Mouse (Mus musculus): ENCODE results near the gene Cplx3. TPM values are rescaled to one million over a fixed set of nuclear protein-coding genes. Genes with fewer than 3 reads are reported as not detected.
A peak's percentile ranks its signal among the peaks of the same experiment; 100 is the strongest.

Gene Cplx3
- total RNA-seq, 4 experiments from 2014 or later: 3.5 to 6.1 (median 4.1) TPM

- peak; percentile 66 to 75 for DNase-seq (ENCODE audit: low spot score in 2 of 2)
These were observed 4.8 kb downstream of the Cplx3 start for GRCm38 (mm10) chr9:57601353-57601706.

DNA sequence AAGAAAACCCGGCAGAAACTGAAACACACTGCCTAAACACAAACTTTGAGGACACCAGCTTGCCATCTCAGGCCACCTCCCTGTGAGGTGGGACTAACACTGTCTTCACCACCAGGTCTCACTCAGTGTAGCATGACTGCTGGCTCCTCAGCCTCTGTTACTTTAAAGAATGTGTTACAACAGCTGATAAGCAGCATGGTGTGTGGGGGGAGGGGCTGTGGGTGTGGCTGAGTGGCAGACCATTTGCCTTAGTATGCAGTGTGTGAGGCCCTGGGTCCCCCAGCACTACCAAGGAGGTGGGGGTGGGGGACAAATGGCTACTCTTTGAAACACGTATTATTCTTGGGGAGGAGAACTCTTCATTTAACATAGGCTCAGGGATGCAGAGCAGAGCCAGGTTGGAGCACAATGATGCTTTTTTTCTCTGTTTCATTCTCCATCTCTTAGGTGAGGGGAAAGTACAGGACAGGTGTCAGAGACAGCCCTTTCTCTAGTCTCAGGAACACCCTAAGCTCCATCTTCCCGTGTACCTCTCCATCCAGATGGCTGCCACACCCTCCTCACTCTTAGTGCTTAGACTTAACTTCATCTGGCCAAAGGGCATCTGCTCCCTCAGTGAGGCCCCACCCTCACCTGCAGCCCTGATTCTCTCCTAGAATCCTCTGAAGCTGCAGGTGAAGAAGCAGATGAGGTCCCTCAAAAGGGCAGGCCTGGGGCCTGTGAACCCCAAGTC lies 5.3 kb downstream of the Cplx3 start:
- no peak for DNase-seq (ENCODE audit: low spot score in 2 of 2)

DNA sequence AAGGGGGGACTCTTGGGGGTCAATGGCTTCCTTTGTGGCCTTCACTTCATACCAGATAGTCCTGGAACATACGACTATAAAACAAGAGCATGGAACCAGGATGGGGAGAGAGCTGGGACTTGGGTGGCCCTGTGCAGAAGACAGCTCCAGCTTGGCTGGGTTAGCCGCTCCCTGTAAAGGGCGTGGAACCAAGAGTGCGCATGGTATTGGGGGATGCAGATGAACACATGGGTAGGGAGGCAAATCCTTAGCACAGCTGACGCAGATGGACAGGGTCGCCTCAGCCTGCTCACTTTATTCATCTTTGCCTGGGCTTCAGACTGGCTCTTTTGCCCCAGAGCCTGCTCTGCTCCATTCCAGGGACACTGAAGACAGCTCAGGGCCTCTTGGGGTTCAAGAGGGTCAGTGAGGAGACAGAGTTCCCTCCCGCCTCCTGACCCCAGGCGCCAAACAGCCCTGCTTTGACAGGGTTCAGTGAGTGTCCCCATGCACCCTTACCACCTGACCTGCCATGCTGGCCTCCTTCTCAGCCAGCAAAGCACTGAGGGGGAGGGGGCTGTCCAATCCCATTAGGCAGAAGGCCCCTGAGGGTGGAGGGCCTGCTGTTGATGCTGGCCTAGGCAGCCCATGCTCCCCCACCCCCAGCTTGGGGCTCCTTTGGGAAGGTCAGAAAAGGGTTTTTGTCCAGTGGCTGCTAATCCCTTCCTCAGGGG lies 7.1 kb downstream of the Cplx3 start:
- no peak for DNase-seq (ENCODE audit: low spot score in 2 of 2)

GRCm38 (mm10) chr9:57597929-57598382 lies 8.1 kb downstream of the Cplx3 start:
- no peak for DNase-seq (ENCODE audit: low spot score in 2 of 2)

DNA sequence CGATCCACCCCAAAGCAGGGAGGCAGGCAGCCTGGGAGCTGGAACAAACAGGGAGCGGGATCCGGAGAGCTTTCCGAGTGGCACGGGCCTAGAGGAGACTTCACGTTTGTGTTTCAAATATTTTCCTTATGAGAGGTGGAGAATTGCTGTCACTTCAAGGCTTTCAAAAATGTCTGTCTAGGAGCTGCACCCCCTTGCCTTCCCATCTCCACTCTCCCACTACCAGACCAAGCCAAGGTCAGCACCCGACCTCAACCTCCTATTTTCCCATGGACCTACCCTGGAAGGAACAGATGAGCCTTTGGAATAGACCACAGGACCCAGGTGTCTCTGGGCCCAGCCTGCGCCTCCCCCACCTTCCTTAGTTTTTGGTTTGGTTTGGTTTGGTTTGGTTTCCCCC lies 8.8 kb downstream of the Cplx3 start:
- no peak for DNase-seq (ENCODE audit: low spot score in 2 of 2)

GRCm38 (mm10) chr9:57594174-57594509 lies 11.9 kb downstream of the Cplx3 start:
- DNase-seq (ENCODE audit: low spot score in 2 of 2): no peak

DNA sequence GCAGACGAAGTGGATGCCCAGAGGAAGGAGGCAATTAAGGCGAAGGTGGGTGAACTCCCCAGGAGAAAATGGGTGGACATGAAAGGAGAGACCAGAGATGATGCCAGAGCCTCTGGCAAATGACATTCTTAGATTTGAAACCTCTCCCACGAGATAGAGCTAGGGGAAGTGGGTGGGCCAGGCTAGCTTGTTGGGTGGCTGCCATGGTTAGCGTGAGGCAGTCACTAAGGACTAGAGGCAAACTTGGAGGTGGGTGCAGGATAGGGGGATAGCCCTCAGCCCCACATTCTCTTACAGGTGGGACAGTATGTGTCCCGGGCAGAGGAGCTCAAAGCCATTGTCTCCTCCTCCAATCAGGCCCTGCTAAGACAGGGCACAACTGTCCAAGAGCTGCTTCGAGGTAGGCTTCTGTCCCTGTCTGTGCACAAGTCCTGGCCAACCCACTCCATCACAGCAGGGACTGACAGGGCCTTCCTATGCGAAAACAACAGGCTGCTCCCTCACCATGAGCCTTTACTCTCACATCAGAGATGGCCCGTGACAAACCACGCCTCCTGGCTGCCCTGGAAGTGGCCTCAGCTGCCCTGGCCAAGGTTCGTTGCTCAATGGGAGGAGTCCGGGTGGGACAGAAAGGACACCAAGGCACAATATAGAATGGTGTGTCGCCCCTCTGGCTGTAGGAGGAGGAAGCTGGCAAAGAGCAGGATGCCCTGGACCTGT lies 12.5 kb downstream of the Cplx3 start:
- DNase-seq (ENCODE audit: low spot score in 2 of 2): no peak

DNA sequence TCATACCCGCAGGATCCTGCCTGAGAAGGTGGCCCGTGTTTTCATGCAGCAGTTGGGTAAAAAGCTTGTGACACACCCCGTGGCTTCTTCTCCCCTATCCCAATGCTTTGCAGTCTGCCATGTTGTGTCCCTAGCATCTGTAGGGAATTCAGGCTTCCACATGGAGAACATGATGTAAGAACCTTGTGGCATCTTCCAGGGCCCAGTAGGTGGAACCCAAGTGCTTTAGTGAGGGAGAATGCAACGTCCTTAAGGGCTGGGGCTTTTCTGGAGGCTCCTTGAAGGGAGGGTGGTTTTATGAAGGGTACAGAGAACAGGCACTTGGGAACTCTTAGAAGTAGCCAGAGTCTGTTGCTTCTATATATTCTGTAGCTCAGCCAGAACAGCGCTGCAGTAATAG lies 15.4 kb downstream of the Cplx3 start:
- DNase-seq (ENCODE audit: low spot score in 2 of 2): no peak

DNA sequence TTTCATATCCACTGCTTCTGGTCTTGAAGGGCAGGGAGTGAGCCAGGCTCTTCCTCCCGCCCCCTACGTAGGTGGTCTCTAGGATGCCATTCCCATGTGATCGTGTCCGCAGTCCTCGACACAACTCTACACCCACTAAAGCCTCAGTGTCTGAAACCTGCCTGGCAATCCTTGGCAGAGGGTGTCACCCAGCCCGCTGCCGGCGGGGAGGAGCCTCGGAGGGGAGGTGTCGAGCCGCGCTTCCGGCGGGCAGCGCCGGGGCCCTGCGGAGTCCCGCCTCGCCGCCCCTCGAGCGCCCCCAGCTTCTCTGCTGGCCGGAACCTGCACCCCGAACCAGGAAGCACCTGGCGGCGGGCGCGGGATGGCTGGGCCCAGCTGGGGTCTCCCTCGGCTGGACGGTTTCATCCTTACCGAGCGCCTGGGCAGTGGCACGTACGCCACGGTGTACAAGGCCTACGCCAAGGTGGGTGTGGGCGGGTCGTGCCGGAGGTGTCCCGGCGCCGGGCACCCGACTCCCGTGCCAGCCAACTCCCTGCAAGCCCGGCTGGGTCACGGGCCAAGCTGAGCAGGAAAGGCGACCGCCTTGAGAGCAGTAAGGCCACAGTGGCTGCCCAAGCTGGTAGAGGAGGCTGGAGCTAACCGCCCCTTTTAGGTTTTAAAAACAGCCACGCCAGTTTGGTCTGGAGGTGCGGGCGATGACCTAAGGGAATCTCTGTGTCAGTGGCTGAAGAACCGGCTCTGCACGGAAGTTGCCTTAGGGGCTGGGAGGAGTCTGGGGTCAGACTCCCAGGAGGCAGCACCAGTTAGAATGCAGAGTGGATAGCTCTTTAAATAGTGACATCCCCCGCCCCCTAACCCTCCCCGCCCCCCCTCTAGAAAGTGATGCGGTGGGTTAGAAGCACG lies 16.6 kb downstream of the Cplx3 start, which contains the start of gene Ulk3:
Gene Ulk3, plus strand, starts transcription at position 229 of the 903 bp plus-strand sequence.
- peak; percentile 60 to 73 for DNase-seq (ENCODE audit: low spot score in 2 of 2)

DNA sequence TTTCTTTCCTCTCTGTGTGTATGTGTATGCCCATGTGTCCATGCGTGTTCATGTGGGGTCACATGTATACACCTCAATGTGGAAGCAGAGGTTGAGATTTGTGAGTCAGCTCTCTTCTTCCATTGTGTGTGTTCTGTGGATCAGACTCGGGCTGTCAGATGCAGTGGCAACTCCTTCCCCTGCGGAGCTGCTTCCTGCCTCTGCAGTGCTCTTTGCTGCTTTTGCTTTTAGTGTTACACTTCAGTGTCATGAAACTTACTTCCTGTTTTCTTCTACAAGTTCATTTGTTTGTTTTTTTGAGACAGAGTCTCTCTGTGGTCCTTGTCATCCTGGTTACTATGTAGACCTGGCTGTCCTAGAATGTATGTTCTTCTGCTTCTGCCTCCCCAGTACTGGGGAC lies 21.1 kb downstream of the Cplx3 start:
- DNase-seq (ENCODE audit: low spot score in 2 of 2): no peak

DNA sequence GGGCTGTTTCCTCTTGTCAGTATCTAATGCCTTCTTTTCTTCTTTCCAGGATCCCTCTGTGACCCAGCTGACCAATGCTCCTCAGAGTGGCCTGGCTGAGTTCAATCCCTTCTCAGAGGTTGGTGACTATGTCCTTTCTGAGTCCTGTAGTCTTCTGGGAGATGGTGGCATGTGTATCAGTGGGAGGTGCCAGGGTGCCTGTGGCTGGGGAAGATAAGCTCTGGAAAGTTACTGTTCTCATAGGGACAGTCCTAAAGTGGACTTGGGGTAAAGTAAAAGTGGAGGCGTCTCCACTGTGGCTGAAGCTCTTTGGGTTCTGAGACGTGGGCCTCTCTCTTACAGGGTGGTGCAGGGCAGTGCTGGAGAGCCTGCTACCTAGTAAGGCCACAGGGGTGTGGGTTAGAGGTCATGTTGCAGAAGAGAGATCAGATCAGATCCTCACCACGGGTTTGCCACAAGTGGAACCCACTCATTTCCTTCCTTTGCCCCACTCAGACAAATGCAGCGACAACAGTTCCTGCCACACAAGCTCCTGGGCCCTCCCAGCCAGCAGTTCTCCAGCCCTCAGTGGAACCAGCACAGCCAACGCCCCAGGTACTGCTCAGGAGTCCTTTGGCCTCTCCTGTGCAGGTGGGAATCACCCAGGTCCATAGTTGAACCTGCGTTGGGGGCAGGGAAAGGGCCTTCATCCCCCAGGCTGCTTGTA lies 28.8 kb downstream of the Cplx3 start:
- no peak for DNase-seq (ENCODE audit: low spot score in 2 of 2)

GRCm38 (mm10) chr9:57575577-57575976 lies 30.5 kb downstream of the Cplx3 start:
- DNase-seq (ENCODE audit: low spot score in 2 of 2): no peak

DNA sequence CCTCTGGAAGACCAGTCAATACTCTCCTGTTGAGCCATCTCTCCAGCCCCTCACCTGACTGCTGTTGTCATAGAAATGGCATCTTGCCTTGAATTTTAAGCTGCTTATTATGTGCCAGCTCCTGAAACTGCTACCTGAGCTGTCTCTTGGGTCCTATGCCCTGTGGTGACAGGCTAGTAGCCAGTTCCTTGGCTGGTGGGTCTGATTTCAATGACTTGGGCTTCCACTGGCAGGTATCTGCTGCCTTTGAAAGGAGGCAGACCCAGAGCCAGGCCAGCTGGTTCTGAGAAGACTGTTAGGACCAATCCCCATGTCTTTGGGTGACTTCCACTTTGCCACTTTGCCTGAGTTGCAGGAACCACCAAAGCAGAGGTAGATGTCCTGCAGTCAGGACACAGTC lies 31.7 kb downstream of the Cplx3 start:
- DNase-seq (ENCODE audit: low spot score in 2 of 2): no peak

DNA sequence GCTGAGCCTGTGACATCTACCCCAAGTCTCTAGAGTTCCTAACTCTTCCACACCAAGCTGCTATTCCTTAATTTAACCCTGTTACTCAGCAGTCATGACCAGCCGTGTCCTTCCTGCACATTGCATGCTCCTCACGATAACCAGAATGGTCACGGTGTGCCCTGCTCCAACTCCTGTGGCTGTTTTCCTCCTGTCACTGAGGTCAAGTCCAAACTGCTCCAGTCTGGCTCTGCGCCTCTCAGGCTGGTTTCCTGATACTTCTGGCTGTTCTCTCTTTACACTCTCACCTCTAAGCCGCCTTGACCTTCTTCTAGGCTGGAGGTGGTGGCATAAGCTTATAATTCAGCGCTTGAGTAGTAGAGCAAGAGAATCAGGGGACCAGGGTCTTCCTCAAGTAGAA lies 37.6 kb downstream of the Cplx3 start:
- DNase-seq (ENCODE audit: low spot score in 2 of 2): no peak

DNA sequence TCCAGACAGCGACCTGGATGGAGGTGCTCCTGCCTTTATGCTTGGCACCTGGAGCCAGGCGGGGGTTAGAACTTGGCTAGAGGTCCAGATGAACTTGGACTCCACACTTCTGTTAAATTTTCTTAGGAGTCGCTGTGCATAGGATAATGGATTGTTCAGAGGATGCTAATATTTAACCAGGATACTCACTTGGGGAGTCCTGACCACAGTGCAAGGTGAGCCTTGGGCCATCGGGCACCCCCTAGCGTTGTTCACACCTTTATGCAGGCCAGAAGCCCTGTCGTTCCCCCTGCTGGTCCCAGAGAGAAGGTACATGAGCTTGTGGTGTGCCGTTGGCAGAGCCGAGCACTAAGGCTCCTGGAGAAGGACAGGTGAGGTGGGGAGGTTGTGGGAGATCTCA lies 39.2 kb downstream of the Cplx3 start:
- no peak for DNase-seq (ENCODE audit: low spot score in 2 of 2)

GRCm38 (mm10) chr9:57565741-57566221 lies 40.3 kb downstream of the Cplx3 start:
- peak; percentile 38 to 64 for DNase-seq (ENCODE audit: low spot score in 2 of 2)

DNA sequence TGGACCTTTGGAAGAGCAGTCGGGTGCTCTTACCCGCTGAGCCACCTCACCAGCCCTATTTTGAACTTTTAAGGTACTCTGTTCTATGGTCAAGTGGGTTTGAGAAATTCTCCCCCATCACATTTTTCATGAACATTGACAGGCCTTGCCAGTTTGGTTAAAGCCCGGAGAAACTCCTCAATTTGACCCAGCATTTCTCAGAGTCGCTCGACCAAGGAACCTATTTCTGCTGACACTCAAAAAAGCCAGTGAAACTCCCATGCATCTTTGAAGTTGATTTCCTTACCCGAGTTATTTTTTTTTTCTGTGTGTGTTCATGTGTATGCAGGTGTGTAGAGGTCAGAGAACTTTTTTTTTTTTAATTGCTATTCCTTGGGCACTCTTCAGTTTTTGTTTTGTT lies 41.5 kb downstream of the Cplx3 start:
- DNase-seq (ENCODE audit: low spot score in 2 of 2): no peak

DNA sequence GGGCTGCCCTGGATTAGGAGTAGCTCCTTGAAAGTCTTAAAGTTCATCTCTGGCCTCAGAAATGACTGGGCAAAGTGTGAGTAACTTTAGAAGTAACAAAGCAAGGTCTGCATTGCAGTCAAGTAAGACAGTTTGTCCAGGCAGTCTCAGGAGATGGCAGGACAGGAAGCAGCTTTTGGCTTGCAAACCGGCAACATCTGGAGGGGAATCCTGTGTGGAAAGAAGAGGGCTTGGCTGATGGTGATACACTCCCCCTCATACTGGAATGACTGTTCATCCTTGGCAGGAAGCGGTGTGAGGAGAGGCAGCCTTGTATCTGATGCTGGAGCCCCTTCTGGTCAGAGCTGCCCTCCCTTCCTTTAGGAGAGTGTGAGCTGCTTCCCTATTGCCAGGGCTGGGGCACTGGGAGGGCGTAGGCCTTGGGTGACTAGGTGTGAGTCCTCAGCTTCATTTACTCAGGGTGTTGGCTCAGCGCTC lies 43.1 kb downstream of the Cplx3 start:
- DNase-seq (ENCODE audit: low spot score in 2 of 2): no peak

DNA sequence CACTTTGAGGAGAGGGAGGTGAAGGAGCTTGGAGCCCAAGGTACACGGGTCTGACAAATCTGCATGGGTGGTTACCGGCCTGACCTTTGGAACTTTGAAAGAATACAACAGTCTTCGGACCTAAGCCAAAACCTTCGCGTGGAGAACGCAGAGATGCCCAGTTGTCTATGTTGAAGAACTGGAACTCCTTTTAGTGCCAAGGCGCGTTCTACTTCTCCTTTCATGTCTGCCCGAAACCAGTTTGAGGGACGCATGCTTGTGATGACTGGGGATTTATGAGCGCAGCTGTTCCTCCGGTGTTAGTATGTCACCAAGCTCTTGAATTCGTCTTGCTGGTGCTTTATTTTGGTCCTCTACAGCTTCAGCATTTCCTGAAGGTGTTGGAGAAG lies 44.4 kb downstream of the Cplx3 start:
- DNase-seq (ENCODE audit: low spot score in 2 of 2): no peak

All from layer of hippocampus, adult 8-10 months (tissue).